Mouse (Mus musculus) midbrain, embryonic 15.5 days (tissue): Measurements from ENCODE around the gene Olfr1023. TPM values are rescaled to one million over a fixed set of nuclear protein-coding genes. Genes with fewer than 3 reads are reported as not detected.

ENCODE experiments used
- ATAC-seq: fragments of 200-750 bp; cut with Nextera tagmentation; replicated peaks from 2 replicates; pipeline ENCODE4 v1.8.0; 2017; ENCODE audit warnings: moderate TSS enrichment
- H3K27ac ChIP-seq: fragments of 300-500 bp; sonication (generic); 2 replicates; pipeline ENCODE4 v1.5.1; 2015; ENCODE audit warnings: mild to moderate bottlenecking, inconsistent platforms
- H3K27me3 ChIP-seq: fragments of 300-500 bp; sonication (generic); replicated peaks from 2 replicates; pipeline ENCODE4 v1.6.1; 2015; ENCODE audit warnings: inconsistent platforms
- H3K36me3 ChIP-seq: fragments of 300-500 bp; sonication (generic); replicated peaks from 2 replicates; pipeline ENCODE4 v1.6.1; 2015; ENCODE audit warnings: inconsistent platforms
- H3K4me1 ChIP-seq: fragments of 300-500 bp; sonication (generic); 2 replicates; pipeline ENCODE4 v1.6.1; 2015; ENCODE audit warnings: inconsistent platforms
- H3K4me2 ChIP-seq: fragments of 300-500 bp; sonication (generic); 2 replicates; pipeline ENCODE4 v1.6.1; 2015; ENCODE audit warnings: inconsistent platforms, mild to moderate bottlenecking, moderate library complexity
- H3K4me3 ChIP-seq: fragments of 300-500 bp; sonication (generic); 2 replicates; pipeline ENCODE4 v1.5.1; 2015; ENCODE audit warnings: mild to moderate bottlenecking, inconsistent platforms
- H3K9ac ChIP-seq: fragments of 300-500 bp; sonication (generic); 2 replicates; pipeline ENCODE4 v1.6.1; 2015; ENCODE audit warnings: mild to moderate bottlenecking, inconsistent platforms
- H3K9me3 ChIP-seq: fragments of 300-500 bp; sonication (generic); 2 replicates; pipeline ENCODE4 v1.6.1; 2016; ENCODE audit warnings: inconsistent platforms
- WGBS: fragments of 180-500 bp; shearing (Covaris S2); methylation state at CpG from one replicate; pipeline ENCODE4 v1.1.7; 2015; ENCODE audit warnings: mixed read lengths; 5-methylcytosine and 5-hydroxymethylcytosine counted together
- polyA plus RNA-seq: library from polyadenylated mRNA; unstranded; fragments of >200 nt; fragmentation: Nextera tagmentation; extraction: Ambion mirVana; gene quantifications from 2 replicates; pipeline ENCODE4 v1.2.1, GENCODE M21; 2015

Gene Olfr1023
- polyA plus RNA-seq = not detected in 2 replicates

- no peak within 1 kb of the TSS for H3K27ac ChIP-seq
- no peaks in the 10 kb centered on the region for H3K4me1 ChIP-seq
- 78% methylated on average over 2 of the region's 2 CpGs for WGBS
- no peak for ATAC-seq
- no peak within 1 kb of the TSS for H3K4me3 ChIP-seq
- no peak within 1 kb of the TSS for H3K4me2 ChIP-seq
- no peaks in the 10 kb centered on the region for H3K27me3 ChIP-seq
- H3K9me3 ChIP-seq = no peaks in the 10 kb centered on the region
- H3K9ac ChIP-seq = no peak within 1 kb of the TSS
- no peaks in the 10 kb centered on the region for H3K36me3 ChIP-seq
These were observed at the start of gene Olfr1023 for GRCm38 (mm10) chr2:85885340-85885739. TSS of gene Olfr1023 (plus strand) at chr2:85885640.

GRCm38 (mm10) chr2:85845383-85845782 is 40.1 kb upstream of the Olfr1023 start, which contains the start of gene Olfr1019:
TSS of gene Olfr1019 (minus strand) at chr2:85845483.
- Histone ChIP-seq H3K4me3 (no peak within 1 kb of the TSS), H3K9ac (no peak within 1 kb of the TSS), H3K27me3 (no peaks in the 10 kb centered on the region), H3K36me3 (no peaks in the 10 kb centered on the region), H3K4me2 (no peak within 1 kb of the TSS), H3K4me1 (no peaks in the 10 kb centered on the region), H3K9me3 (no peaks in the 10 kb centered on the region), H3K27ac (no peak within 1 kb of the TSS)
- ATAC-seq = no peak

- Histone ChIP-seq H3K36me3 (no peaks in the 10 kb centered on the region), H3K4me3 (no peak within 1 kb of the TSS), H3K9me3 (no peaks in the 10 kb centered on the region), H3K4me2 (no peak within 1 kb of the TSS), H3K27me3 (no peaks in the 10 kb centered on the region), H3K9ac (no peak within 1 kb of the TSS), H3K4me1 (no peaks in the 10 kb centered on the region), H3K27ac (no peak within 1 kb of the TSS)
- ATAC-seq = no peak
- WGBS = 78% methylated on average over 1 of the region's 1 CpGs
These were observed 38.7 kb upstream of the Olfr1023 start, which contains the start of gene Olfr1020 for GRCm38 (mm10) chr2:85846730-85847129. TSS of gene Olfr1020 (plus strand) at chr2:85847030.

- ATAC-seq = no peak
- H3K9ac ChIP-seq = no peak within 1 kb of the TSS
- H3K27ac ChIP-seq = no peak within 1 kb of the TSS
- no peaks in the 10 kb centered on the region for H3K36me3 ChIP-seq
- H3K4me1 ChIP-seq = no peaks in the 10 kb centered on the region
- no peak within 1 kb of the TSS for H3K4me2 ChIP-seq
- WGBS = 70% methylated on average over 2 of the region's 2 CpGs
- no peaks in the 10 kb centered on the region for H3K9me3 ChIP-seq
- no peaks in the 10 kb centered on the region for H3K27me3 ChIP-seq
- no peak within 1 kb of the TSS for H3K4me3 ChIP-seq
These were observed 17.1 kb upstream of the Olfr1023 start, which contains the start of gene Olfr1022 for GRCm38 (mm10) chr2:85868294-85868693. TSS of gene Olfr1022 (plus strand) at chr2:85868594.

- H3K9ac ChIP-seq = no peak within 1 kb of the TSS
- no peak for ATAC-seq
- H3K36me3 ChIP-seq = no peaks in the 10 kb centered on the region
- H3K9me3 ChIP-seq = no peaks in the 10 kb centered on the region
- H3K27me3 ChIP-seq = no peaks in the 10 kb centered on the region
- H3K4me1 ChIP-seq = no peaks in the 10 kb centered on the region
- no peak within 1 kb of the TSS for H3K4me2 ChIP-seq
- no peak within 1 kb of the TSS for H3K4me3 ChIP-seq
- H3K27ac ChIP-seq = no peak within 1 kb of the TSS
- WGBS = 90% methylated on average over 3 of the region's 3 CpGs
These were observed 19.5 kb downstream of the Olfr1023 start, which contains the start of gene Olfr1024 for GRCm38 (mm10) chr2:85904952-85905351. TSS of gene Olfr1024 (minus strand) at chr2:85905052.

- no peaks in the 10 kb centered on the region for H3K36me3 ChIP-seq
- H3K9ac ChIP-seq = no peak overlapping the region
- no peaks in the 10 kb centered on the region for H3K9me3 ChIP-seq
- no peak overlapping the region for H3K4me2 ChIP-seq
- ATAC-seq = no peak
- no peaks in the 10 kb centered on the region for H3K27me3 ChIP-seq
- H3K27ac ChIP-seq = no peak overlapping the region
- H3K4me1 ChIP-seq = no peaks in the 10 kb centered on the region
- H3K4me3 ChIP-seq = no peak overlapping the region
These were observed 27.8 kb downstream of the Olfr1023 start for GRCm38 (mm10) chr2:85913197-85913596.

- H3K27ac ChIP-seq = no peak within 1 kb of the TSS
- H3K4me2 ChIP-seq = no peak within 1 kb of the TSS
- H3K27me3 ChIP-seq = no peaks in the 10 kb centered on the region
- ATAC-seq = no peak
- WGBS = 53% methylated on average over 1 of the region's 1 CpGs
- H3K9me3 ChIP-seq = no peaks in the 10 kb centered on the region
- no peaks in the 10 kb centered on the region for H3K4me1 ChIP-seq
- no peak within 1 kb of the TSS for H3K4me3 ChIP-seq
- H3K36me3 ChIP-seq = no peaks in the 10 kb centered on the region
- H3K9ac ChIP-seq = no peak within 1 kb of the TSS
These were observed 29.5 kb downstream of the Olfr1023 start, which contains the start of gene Olfr1025-ps1 for GRCm38 (mm10) chr2:85914893-85915292. TSS of gene Olfr1025-ps1 (plus strand) at chr2:85915193.

- ATAC-seq = no peak
- Histone ChIP-seq H3K36me3 (no peaks in the 10 kb centered on the region), H3K9ac (no peak within 1 kb of the TSS), H3K4me3 (no peak within 1 kb of the TSS), H3K4me2 (no peak within 1 kb of the TSS), H3K27ac (no peak within 1 kb of the TSS), H3K9me3 (no peaks in the 10 kb centered on the region), H3K27me3 (no peaks in the 10 kb centered on the region), H3K4me1 (no peaks in the 10 kb centered on the region)
- WGBS = 93% methylated on average over 3 of the region's 3 CpGs
These were observed 35.8 kb downstream of the Olfr1023 start, which contains the start of gene Olfr1026 for GRCm38 (mm10) chr2:85921258-85921657. TSS of gene Olfr1026 (plus strand) at chr2:85921558.

Other genes starting within 250 kb of the Olfr1023 start
- gene Olfr1002, start 234.9 kb upstream of the Olfr1023 start, polyA plus RNA-seq = not detected in 2 replicates
- not detected in 2 replicates for gene Olfr154, start 221.2 kb upstream of the Olfr1023 start, polyA plus RNA-seq
- gene Olfr1006, start 206.9 kb upstream of the Olfr1023 start, polyA plus RNA-seq = not detected in 2 replicates
- not detected in 2 replicates for gene Olfr1008, start 196.2 kb upstream of the Olfr1023 start, polyA plus RNA-seq
- not detected in 2 replicates for gene Olfr1009, start 170.2 kb upstream of the Olfr1023 start, polyA plus RNA-seq
- gene Olfr1012, start 122.9 kb upstream of the Olfr1023 start, polyA plus RNA-seq = not detected in 2 replicates
- not detected in 2 replicates for gene Olfr1013, start 118.5 kb upstream of the Olfr1023 start, polyA plus RNA-seq
- gene Olfr1014, start 112.9 kb upstream of the Olfr1023 start, polyA plus RNA-seq = not detected in 2 replicates
- gene Olfr1015, start 103.6 kb upstream of the Olfr1023 start, polyA plus RNA-seq = not detected in 2 replicates
- not detected in 2 replicates for gene Olfr1016, start 83.1 kb upstream of the Olfr1023 start, polyA plus RNA-seq
- not detected in 2 replicates for gene Olfr1018, start 67.2 kb upstream of the Olfr1023 start, polyA plus RNA-seq
- not detected in 2 replicates for gene Olfr1019, start 40.2 kb upstream of the Olfr1023 start, polyA plus RNA-seq
- gene Olfr1020, start 38.6 kb upstream of the Olfr1023 start, polyA plus RNA-seq = not detected in 2 replicates
- gene Olfr1022, start 17.0 kb upstream of the Olfr1023 start, polyA plus RNA-seq = not detected in 2 replicates
- gene Olfr1024, start 19.4 kb downstream of the Olfr1023 start, polyA plus RNA-seq = not detected in 2 replicates
- gene Olfr1025-ps1, start 29.6 kb downstream of the Olfr1023 start, polyA plus RNA-seq = not detected in 2 replicates
- gene Olfr1026, start 35.9 kb downstream of the Olfr1023 start, polyA plus RNA-seq = not detected in 2 replicates
- not detected in 2 replicates for gene Olfr1028, start 64.8 kb downstream of the Olfr1023 start, polyA plus RNA-seq
- gene Olfr1029, start 88.3 kb downstream of the Olfr1023 start, polyA plus RNA-seq = not detected in 2 replicates
- not detected in 2 replicates for gene Olfr1030, start 93.6 kb downstream of the Olfr1023 start, polyA plus RNA-seq
- gene Olfr1031, start 104.7 kb downstream of the Olfr1023 start, polyA plus RNA-seq = not detected in 2 replicates
- not detected in 2 replicates for gene Olfr1032, start 119.9 kb downstream of the Olfr1023 start, polyA plus RNA-seq
- gene Olfr1033, start 135.0 kb downstream of the Olfr1023 start, polyA plus RNA-seq = not detected in 2 replicates
- not detected in 2 replicates for gene Olfr1034, start 160.2 kb downstream of the Olfr1023 start, polyA plus RNA-seq
- not detected in 2 replicates for gene Olfr1036, start 188.4 kb downstream of the Olfr1023 start, polyA plus RNA-seq
- not detected in 2 replicates for gene Olfr1037, start 201.7 kb downstream of the Olfr1023 start, polyA plus RNA-seq